Mouse (Mus musculus): ENCODE results near the gene Pam. TPM values are rescaled to one million over a fixed set of nuclear protein-coding genes. Genes with fewer than 3 reads are reported as not detected.

Gene Pam
- polyA plus RNA-seq, 1 experiment, result 54.7 TPM

DNA sequence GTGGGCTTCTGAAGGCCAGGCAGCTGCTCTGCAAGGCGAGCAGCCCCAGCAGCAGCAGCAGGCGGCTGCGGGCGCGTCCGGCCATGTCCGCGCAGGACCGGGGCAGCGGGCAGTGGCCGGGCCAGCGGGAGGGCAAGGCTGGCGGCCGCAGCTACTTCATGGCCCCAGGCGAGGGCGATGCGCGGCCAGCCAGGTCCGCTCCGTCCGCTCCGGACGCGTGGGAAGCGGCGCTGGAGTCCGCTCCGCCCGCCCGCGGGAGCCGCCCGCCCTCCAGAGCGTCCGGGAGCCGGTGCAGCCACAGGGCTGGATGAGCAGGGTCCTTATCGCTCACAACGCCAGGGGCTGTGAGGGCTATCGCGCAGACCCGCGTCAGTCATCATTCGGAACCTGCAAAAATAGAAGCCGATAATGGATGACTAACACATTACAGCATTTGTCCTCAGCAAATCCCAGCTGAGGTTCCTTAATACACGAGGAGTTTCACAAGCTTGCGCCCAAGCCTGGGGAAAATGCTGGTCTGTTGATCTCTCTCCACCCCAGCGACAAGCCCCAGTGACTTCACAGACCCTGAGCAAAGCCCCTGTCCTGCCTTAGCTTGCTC lies 118.5 kb downstream of the Pam start:
- Histone ChIP-seq H3K4me3 (ENCODE audit: insufficient read depth, low read depth, low read length) (peak overlapping the region; percentile 84), H3K4me1 (ENCODE audit: control insufficient read depth, insufficient read depth, low read length) (no peaks in the 10 kb centered on the region; the same call in 1 of the 2 replicates), H3K27me3 (replicated peaks; ENCODE audit: control insufficient read depth, insufficient read depth, low read length) (no peaks in the 10 kb centered on the region), H3K27ac (ENCODE audit: insufficient read depth, low read depth, low read length) (peak overlapping the region; percentile 54; the same call in 1 of the 2 replicates), H3K36me3 (ENCODE audit: control insufficient read depth, insufficient read depth, low read length) (no peaks in the 10 kb centered on the region)
- peak; percentile 77 for DNase-seq
- no peak for TF ChIP-seq POLR2A (IDR thresholded peaks at IDR 0.05; ENCODE audit: low read depth, low read length)
- TF ChIP-seq CTCF (conservative IDR thresholded peaks at IDR 0.05; ENCODE audit: insufficient read depth, insufficient read length, low read depth, low read length), result no peak
- WGBS, result under 1% methylated on average over 47 of the region's 47 CpGs

DNA sequence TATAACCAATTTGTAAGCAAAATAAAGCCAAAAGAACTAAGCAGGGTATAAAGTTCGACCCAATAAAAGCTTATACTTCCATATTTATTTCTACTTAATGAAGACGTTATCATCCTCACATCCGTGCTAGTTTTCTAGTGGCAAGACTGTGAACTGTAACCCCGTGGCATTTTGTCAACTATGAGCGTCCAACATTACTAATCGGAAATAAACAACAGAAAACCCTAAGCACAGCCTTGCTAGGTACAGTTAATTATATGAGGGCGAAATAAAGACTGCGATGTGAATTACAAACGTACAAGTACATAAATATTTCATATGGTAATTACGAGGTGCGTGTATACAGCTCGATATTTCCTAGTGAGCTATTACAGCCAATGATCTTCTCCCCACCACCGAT lies 119.4 kb downstream of the Pam start:
- 35% methylated on average over 13 of the region's 13 CpGs for WGBS
- no peaks in the 10 kb centered on the region; the same call in 1 of the 2 replicates for H3K4me1 ChIP-seq (ENCODE audit: control insufficient read depth, insufficient read depth, low read length)
- no peaks in the 10 kb centered on the region for H3K36me3 ChIP-seq (ENCODE audit: control insufficient read depth, insufficient read depth, low read length)
- H3K4me3 ChIP-seq (ENCODE audit: insufficient read depth, low read depth, low read length), result 0 out of 2 replicates have a peak overlapping the region, but pooled peaks have one; percentile 84
- TF ChIP-seq POLR2A (IDR thresholded peaks at IDR 0.05; ENCODE audit: low read depth, low read length), result no peak
- no peak for TF ChIP-seq CTCF (conservative IDR thresholded peaks at IDR 0.05; ENCODE audit: insufficient read depth, insufficient read length, low read depth, low read length)
- no peaks in the 10 kb centered on the region for H3K27me3 ChIP-seq (replicated peaks; ENCODE audit: control insufficient read depth, insufficient read depth, low read length)
- no peak for DNase-seq
- no peak overlapping the region for H3K27ac ChIP-seq (ENCODE audit: insufficient read depth, low read depth, low read length)

DNA sequence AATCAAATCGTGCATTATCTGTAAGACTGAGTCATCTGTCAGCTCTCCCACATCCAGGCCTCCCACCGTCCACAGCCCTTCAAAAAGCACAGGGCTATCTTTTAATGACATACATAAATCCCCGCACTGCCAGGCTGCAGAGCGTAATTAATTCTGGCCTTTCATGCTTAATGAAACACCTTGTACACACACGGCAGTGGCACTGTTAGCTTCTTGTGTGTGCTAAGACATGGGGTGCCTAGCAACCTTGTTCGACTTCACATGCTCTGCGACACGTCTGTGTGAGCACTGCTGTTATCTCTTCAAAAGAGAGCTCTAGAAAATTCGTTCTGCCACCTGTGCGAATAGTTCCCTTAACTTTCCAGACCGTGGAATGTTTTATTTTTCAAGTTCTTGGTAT lies 120.5 kb downstream of the Pam start:
- WGBS, result 76% methylated on average over 11 of the region's 11 CpGs
- TF ChIP-seq POLR2A (IDR thresholded peaks at IDR 0.05; ENCODE audit: low read depth, low read length) (no peak), CTCF (conservative IDR thresholded peaks at IDR 0.05; ENCODE audit: insufficient read depth, insufficient read length, low read depth, low read length) (no peak)
- H3K27me3 ChIP-seq (replicated peaks; ENCODE audit: control insufficient read depth, insufficient read depth, low read length), result no peaks in the 10 kb centered on the region
- no peaks in the 10 kb centered on the region; the same call in 1 of the 2 replicates for H3K4me1 ChIP-seq (ENCODE audit: control insufficient read depth, insufficient read depth, low read length)
- H3K4me3 ChIP-seq (ENCODE audit: insufficient read depth, low read depth, low read length), result no peak overlapping the region
- DNase-seq, result no peak
- H3K27ac ChIP-seq (ENCODE audit: insufficient read depth, low read depth, low read length), result no peak overlapping the region
- H3K36me3 ChIP-seq (ENCODE audit: control insufficient read depth, insufficient read depth, low read length), result no peaks in the 10 kb centered on the region

DNA sequence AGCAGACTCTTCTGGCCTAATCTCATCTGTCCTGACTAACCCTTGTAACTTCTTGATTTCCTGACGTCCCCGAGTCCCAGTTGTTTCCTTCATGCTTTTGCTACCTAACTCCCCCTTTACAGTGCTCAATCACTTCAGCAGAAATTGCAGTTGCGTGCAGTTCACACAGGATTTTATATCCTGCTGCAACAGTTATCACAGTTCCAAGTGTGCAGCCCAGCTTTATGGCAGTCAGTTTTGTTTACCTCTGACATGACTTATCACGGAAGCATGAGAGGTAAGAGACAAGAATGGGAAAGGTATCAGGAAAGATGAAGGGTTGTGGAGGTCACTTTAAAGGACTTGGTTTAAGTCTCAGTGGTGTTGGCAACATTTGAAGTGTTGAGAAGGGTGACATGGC lies 125.7 kb downstream of the Pam start:
- TF ChIP-seq CTCF (conservative IDR thresholded peaks at IDR 0.05; ENCODE audit: insufficient read depth, insufficient read length, low read depth, low read length) (no peak), POLR2A (IDR thresholded peaks at IDR 0.05; ENCODE audit: low read depth, low read length) (no peak)

DNA sequence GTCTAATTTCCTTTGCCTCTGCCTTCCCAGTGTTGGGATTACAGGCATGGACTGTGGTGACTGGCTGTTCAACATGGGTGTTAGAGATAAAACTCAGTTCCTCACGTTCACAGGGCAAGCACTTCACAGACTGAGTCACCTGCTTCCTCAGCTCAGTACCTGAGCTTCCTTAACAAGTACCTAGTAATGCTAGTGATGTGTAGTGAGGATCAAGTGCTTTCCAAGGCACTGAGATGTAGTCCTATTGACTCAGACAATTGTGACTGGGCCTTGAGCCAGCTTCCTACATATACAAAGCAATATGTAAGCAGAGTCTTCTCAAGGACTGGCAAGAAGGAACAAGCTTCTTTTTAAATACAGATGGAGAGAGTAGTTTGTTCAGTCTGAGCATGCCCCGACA lies 131.7 kb downstream of the Pam start:
- no peaks in the 10 kb centered on the region for H3K4me1 ChIP-seq (ENCODE audit: control insufficient read depth, insufficient read depth, low read length)
- no peak overlapping the region for H3K27ac ChIP-seq (ENCODE audit: insufficient read depth, low read depth, low read length)
- H3K4me3 ChIP-seq (ENCODE audit: insufficient read depth, low read depth, low read length), result no peak overlapping the region
- H3K36me3 ChIP-seq (ENCODE audit: control insufficient read depth, insufficient read depth, low read length), result peaks cover 1% of the 10 kb centered on the region; the same call in 1 of the 2 replicates
- WGBS, result 86% methylated on average over 2 of the region's 2 CpGs
- no peak for TF ChIP-seq CTCF (conservative IDR thresholded peaks at IDR 0.05; ENCODE audit: insufficient read depth, insufficient read length, low read depth, low read length)
- no peak for TF ChIP-seq POLR2A (IDR thresholded peaks at IDR 0.05; ENCODE audit: low read depth, low read length)
- no peak for DNase-seq
- no peaks in the 10 kb centered on the region for H3K27me3 ChIP-seq (replicated peaks; ENCODE audit: control insufficient read depth, insufficient read depth, low read length)

More for the DNA sequence above, 125.7 kb downstream of the Pam start:
- DNase-seq, result no peak
- Histone ChIP-seq H3K27ac (ENCODE audit: insufficient read depth, low read depth, low read length) (no peak overlapping the region), H3K4me3 (ENCODE audit: insufficient read depth, low read depth, low read length) (no peak overlapping the region), H3K4me1 (ENCODE audit: control insufficient read depth, insufficient read depth, low read length) (no peaks in the 10 kb centered on the region), H3K36me3 (ENCODE audit: control insufficient read depth, insufficient read depth, low read length) (no peaks in the 10 kb centered on the region), H3K27me3 (replicated peaks; ENCODE audit: control insufficient read depth, insufficient read depth, low read length) (no peaks in the 10 kb centered on the region)
- 72% methylated on average over 4 of the region's 4 CpGs for WGBS

DNA sequence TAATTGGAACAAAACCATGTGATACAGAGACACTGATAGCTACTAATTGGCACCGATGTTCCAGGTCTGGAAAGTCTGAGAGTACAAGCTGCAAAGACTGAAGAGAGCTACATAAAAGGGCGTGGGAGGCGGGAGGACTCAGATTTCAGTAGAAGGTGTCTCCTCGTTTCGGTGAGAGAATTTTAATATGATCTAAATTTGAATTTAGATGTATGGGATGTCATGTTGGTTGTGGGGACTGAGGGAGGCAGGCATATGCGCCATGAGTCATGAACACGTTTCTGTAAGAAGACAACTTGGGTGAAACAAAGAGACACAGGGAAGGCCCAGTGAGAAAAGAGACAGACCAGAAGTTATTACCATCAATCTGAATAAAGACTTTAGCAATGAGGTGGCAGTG lies 133.3 kb downstream of the Pam start:
- H3K27me3 ChIP-seq (replicated peaks; ENCODE audit: control insufficient read depth, insufficient read depth, low read length), result no peaks in the 10 kb centered on the region
- no peak overlapping the region for H3K4me3 ChIP-seq (ENCODE audit: insufficient read depth, low read depth, low read length)
- TF ChIP-seq POLR2A (IDR thresholded peaks at IDR 0.05; ENCODE audit: low read depth, low read length), result no peak
- TF ChIP-seq CTCF (conservative IDR thresholded peaks at IDR 0.05; ENCODE audit: insufficient read depth, insufficient read length, low read depth, low read length), result no peak
- H3K4me1 ChIP-seq (ENCODE audit: control insufficient read depth, insufficient read depth, low read length), result no peaks in the 10 kb centered on the region
- peaks cover 1% of the 10 kb centered on the region; the same call in 1 of the 2 replicates for H3K36me3 ChIP-seq (ENCODE audit: control insufficient read depth, insufficient read depth, low read length)
- no peak overlapping the region for H3K27ac ChIP-seq (ENCODE audit: insufficient read depth, low read depth, low read length)
- 79% methylated on average over 7 of the region's 7 CpGs for WGBS
- DNase-seq, result no peak

DNA sequence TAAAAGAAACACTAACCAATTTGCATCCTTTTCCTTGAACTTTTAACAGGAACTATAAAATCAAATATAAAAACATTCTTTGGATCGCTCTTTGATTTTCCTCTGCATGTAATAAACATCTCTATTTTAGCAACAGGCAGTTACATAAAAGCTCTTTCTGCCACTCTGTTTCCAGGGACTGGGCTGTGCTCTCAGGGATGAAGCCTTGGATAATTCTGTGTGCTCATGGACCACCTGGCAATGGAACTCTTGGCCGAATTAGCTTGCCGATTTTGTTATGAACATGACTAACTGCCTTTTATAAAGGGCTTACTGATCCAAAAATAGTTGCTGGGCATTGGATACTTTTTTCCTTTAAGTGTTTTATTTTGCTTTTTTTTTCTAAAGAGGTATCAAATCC lies 134.8 kb downstream of the Pam start:
- Histone ChIP-seq H3K27ac (ENCODE audit: insufficient read depth, low read depth, low read length) (no peak overlapping the region), H3K36me3 (ENCODE audit: control insufficient read depth, insufficient read depth, low read length) (peaks cover 1% of the 10 kb centered on the region; the same call in 1 of the 2 replicates), H3K4me1 (ENCODE audit: control insufficient read depth, insufficient read depth, low read length) (no peaks in the 10 kb centered on the region), H3K4me3 (ENCODE audit: insufficient read depth, low read depth, low read length) (no peak overlapping the region), H3K27me3 (replicated peaks; ENCODE audit: control insufficient read depth, insufficient read depth, low read length) (no peaks in the 10 kb centered on the region)
- WGBS, result 84% methylated on average over 3 of the region's 3 CpGs
- DNase-seq, result no peak
- no peak for TF ChIP-seq CTCF (conservative IDR thresholded peaks at IDR 0.05; ENCODE audit: insufficient read depth, insufficient read length, low read depth, low read length)
- no peak for TF ChIP-seq POLR2A (IDR thresholded peaks at IDR 0.05; ENCODE audit: low read depth, low read length)

All from kidney, adult 2 months (tissue).